ENCODE assay signal across 19 mouse cellular contexts in the genomic region with DNA sequence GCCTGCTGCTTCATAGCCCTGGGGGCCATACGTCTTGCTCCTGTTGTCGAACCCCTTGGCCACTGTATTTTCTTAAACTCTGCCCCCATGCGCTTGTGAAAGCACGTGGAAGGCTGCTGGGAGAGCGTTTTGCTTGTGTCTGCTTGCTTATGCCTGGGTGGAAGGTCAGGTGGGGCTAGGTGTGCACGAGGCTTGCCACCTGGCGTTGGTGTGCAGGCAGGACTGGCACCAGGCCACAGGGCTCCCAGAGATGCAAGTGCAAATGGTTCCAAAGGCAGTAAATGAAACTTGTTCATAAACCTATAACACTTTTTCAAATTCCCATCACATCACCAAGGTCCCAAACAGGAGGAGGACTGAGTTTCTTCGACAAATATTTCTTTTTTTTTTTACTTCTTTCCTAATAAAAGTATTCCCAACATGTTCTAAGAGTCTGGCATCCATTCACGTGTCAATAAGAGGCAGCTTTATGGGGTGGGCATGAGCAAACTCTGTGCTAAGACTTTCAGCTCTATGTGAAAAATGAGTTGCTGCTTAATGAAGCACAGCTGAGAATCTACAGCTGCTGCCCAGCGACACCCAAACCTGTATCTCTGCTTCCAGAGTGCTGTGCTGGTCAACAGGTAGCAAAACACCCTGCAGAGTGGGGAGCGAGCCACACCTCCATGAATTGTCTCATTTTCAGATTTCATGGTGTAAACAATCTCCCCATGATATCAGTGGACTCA.
DNase-seq lines count a peak whose midpoint lies in the region; ATAC-seq lines count a peak whose summit lies in the region.
"Had no signal": no experiment of that assay in that cellular context is flagged by ENCODE, and none has a peak within 500 bp of the region (broad histone marks: within the 10 kb centered on the region; RNA-seq: fewer than 3 reads in every experiment).

No protein-coding gene starts in this region.

- H3K4me3 ChIP-seq in kidney, embryonic 16.5 days (ENCODE audit: low read length), result no peak overlapping the region
- H3K4me3 ChIP-seq in limb, embryonic 10.5 days, result no peak overlapping the region
- H3K4me3 ChIP-seq: embryonic facial prominence, embryonic 15.5 days; erythroblast, embryonic 14.5 days; forebrain, embryonic 15.5 days; heart, embryonic 13.5 days; hindbrain, embryonic 12.5 days had no signal

- no peaks in the 10 kb centered on the region for H3K27me3 ChIP-seq in kidney, embryonic 16.5 days (ENCODE audit: insufficient read depth, low read length)
- H3K27me3 ChIP-seq in limb, embryonic 10.5 days (ENCODE audit: low read depth, poor library complexity, severe bottlenecking), result no peaks in the 10 kb centered on the region
- H3K27me3 ChIP-seq: embryonic facial prominence, embryonic 15.5 days; forebrain, embryonic 15.5 days; heart, embryonic 13.5 days; hindbrain, embryonic 12.5 days had no signal

- DNase-seq in fat pad, adult 2 months (ENCODE audit: extremely low read depth, low read depth, low spot score), result peak; percentile 16
- DNase-seq in gonadal fat pad, adult 2 months (ENCODE audit: low read depth), result peak; percentile 19
- no peak for DNase-seq in limb, embryonic 10.5 days (ENCODE audit: low spot score)
- DNase-seq in thymus, postnatal 4 days, result no peak
- no peak for DNase-seq in layer of hippocampus, postnatal 36 days
- no peak for DNase-seq in gastrocnemius, postnatal 10 days
- DNase-seq in heart, postnatal 36 days, result no peak
- DNase-seq: adrenal gland, adult 2 months; adrenal gland, postnatal 25 days; cerebellum, adult 2 months; cerebellum, postnatal 14 days; embryo, embryonic 11 days; heart, postnatal 4 days had no signal

- 27% methylated on average over 11 of the region's 11 CpGs for WGBS in kidney, embryonic 16.5 days
- WGBS in limb, embryonic 10.5 days, result 70% methylated on average over 11 of the region's 11 CpGs

- peak; percentile 57 for ATAC-seq in kidney, embryonic 16.5 days (ENCODE audit: low FRiP score, low TSS enrichment)
- ATAC-seq: forebrain, embryonic 15.5 days had no signal

- no peak overlapping the region for H3K4me2 ChIP-seq in kidney, embryonic 16.5 days (replicated peaks; ENCODE audit: low read depth, low read length)
- H3K4me2 ChIP-seq: embryonic facial prominence, embryonic 15.5 days; forebrain, embryonic 15.5 days; heart, embryonic 13.5 days; hindbrain, embryonic 12.5 days had no signal

- H3K9ac ChIP-seq in kidney, embryonic 16.5 days (replicated peaks; ENCODE audit: low read length), result no peak overlapping the region
- H3K9ac ChIP-seq: embryonic facial prominence, embryonic 15.5 days; forebrain, embryonic 15.5 days; heart, embryonic 13.5 days; hindbrain, embryonic 12.5 days had no signal

- no peak overlapping the region for H3K27ac ChIP-seq in kidney, embryonic 16.5 days (ENCODE audit: low read length)
- peak overlapping the region; percentile 59; the same call in 1 of the 2 replicates for H3K27ac ChIP-seq in limb, embryonic 10.5 days
- H3K27ac ChIP-seq: embryonic facial prominence, embryonic 15.5 days; forebrain, embryonic 15.5 days; heart, embryonic 13.5 days; hindbrain, embryonic 12.5 days had no signal

- no peaks in the 10 kb centered on the region for H3K36me3 ChIP-seq in kidney, embryonic 16.5 days (ENCODE audit: insufficient read depth, low read length)
- no peaks in the 10 kb centered on the region for H3K36me3 ChIP-seq in limb, embryonic 10.5 days
- H3K36me3 ChIP-seq: embryonic facial prominence, embryonic 15.5 days; forebrain, embryonic 15.5 days; heart, embryonic 13.5 days; hindbrain, embryonic 12.5 days had no signal

- H3K9me3 ChIP-seq in kidney, embryonic 16.5 days (ENCODE audit: low read length), result no peaks in the 10 kb centered on the region; the same call in 1 of the 2 replicates
- H3K9me3 ChIP-seq in limb, embryonic 10.5 days (replicated peaks), result no peaks in the 10 kb centered on the region
- H3K9me3 ChIP-seq: embryonic facial prominence, embryonic 15.5 days; forebrain, embryonic 15.5 days; heart, embryonic 13.5 days; hindbrain, embryonic 12.5 days had no signal

- H3K4me1 ChIP-seq in kidney, embryonic 16.5 days (ENCODE audit: insufficient read depth, low read length), result peaks cover 10% of the 10 kb centered on the region; the same call in 1 of the 2 replicates
- H3K4me1 ChIP-seq in limb, embryonic 10.5 days, result peaks cover 33% of the 10 kb centered on the region
- H3K4me1 ChIP-seq: forebrain, embryonic 15.5 days; hindbrain, embryonic 12.5 days had no signal

- intact Hi-C loops in heart, postnatal 36 days (cut with DNase I), result no loop called here

Comparison
In these comparisons a context has a peak if more than half of its experiments do, and no peak if none do; other contexts are left out.
1. DNase-seq: peak in fat pad, adult 2 months (single experiment) and gonadal fat pad, adult 2 months (single experiment); none in limb, embryonic 10.5 days (single experiment), thymus, postnatal 4 days (single experiment), layer of hippocampus, postnatal 36 days (0 of 2), gastrocnemius, postnatal 10 days (single experiment) and heart, postnatal 36 days (0 of 2).